Mouse (Mus musculus) cerebellum, postnatal 25 days (tissue): ENCODE measurements around the gene Kcnq2.

ENCODE experiments used
- DNase-seq, 2 experiments: peaks; one replicate each; pipeline ENCODE4 v3.0.0; 2021; ENCODE audit warnings: mixed read lengths in 2 of 2

Kcnq2 gene

DNA sequence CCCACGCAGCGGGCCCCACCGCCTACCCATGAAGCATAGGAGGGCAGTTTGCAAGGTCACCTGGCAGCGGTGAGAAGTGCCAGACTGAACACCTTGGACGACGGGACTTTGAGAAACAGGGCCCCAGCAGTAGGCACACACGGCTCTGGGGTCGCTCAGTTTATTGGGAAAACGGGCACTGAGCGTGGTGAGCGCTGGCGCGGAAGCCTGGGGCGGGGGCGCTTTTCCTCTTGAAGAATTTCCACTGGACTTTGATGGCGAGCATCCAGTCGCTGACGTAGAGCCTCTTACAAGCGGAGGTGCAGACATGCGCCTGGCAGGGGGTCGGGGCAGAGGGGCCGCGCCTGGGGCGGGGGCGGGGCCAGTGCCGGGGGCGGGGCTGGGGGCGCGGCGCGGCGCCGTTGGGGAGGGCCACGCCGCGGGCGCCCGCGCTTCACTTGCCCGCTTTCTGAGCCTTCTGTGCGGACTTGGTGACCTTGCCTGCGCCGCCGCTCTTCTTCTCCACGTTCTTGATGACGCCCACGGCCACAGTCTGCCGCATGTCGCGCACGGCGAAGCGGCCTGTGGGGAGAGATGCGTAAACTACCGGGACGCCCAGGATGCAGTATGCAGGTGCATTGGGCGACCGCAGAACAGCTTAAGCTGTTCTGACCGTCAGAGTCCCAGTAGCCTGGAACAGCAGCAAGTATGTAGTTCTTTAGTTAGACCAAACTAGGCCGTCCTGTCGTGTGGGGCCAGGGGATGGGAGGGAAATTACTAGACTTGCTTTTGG is 12.6 kb upstream of the Kcnq2 start:
- peak; percentile 65 to 76 for DNase-seq

DNA sequence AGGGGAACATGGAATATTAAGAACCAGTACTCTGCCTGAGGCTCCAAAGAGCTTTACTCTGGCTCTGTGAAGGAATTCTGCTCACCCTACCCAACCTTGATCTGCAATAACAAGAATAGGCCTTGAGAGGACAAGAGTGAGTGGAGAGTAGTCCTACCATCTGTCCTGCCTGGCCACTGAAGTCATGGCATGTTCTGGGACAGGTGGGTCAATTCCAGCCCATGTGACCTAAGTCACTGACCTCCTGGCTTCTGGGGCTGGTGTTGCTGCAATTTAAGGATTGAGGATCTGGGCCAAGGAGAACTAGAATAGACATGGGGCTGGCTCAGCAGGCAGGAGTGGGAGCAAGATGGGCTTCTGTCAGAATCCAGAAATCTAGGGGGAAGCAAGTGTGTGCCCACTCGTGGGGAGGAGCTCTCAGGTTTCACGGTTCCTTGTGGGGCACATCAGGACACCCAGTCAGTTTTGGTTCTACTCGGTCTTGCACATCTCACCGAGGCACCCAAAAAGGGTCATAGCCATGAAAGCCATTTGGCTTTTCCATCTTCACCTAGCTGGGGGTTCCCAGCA is 12.0 kb upstream of the Kcnq2 start:
- peak in 1 of 2 experiments; percentile 47 for DNase-seq

DNA sequence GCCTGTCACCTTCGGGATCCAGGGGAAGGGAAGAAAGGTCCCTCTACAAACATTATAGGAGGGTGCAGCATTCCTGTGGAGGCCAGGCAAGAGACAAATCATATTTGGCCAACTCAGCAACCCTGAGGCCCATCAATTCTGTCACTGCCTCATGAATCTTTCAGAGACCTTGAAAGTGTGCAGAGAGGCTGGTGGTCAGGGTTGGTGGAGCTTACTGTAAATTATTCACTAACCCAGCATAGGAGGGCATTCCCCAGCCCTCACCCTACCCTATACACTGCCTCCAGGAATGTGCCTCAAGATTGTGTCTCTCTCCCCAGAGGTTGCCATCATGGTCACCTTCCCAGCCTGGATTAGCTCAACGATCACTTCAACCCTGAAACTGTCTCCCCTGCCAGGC is 9.6 kb upstream of the Kcnq2 start:
- DNase-seq = no peak

GRCm38 (mm10) chr2:181143509-181144276 is 8.6 kb upstream of the Kcnq2 start:
- peak in 1 of 2 experiments; percentile 37 for DNase-seq

DNA sequence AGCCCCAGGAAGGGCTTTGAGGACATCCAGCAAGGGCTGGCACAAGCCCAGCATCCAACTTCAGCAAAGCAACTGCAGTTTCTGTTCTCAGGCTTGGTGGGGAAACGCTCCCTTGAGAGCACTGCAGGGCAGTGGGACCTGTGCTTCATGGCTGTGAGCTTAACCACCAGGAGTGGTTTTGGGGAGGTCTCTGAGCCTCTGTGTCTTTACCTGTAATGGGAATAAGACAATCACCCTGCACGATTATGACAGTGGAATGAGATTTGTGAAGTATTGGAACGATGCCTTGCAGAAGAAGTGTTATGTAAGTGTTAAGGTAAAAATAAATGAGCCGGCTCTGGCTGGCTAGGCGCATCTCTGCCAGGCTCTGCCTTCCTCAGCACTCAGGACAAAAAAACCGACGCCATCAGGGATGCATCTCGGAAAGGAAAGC is 7.6 kb upstream of the Kcnq2 start:
- DNase-seq = peak; percentile 55 to 66

GRCm38 (mm10) chr2:181139641-181140193 is 4.6 kb upstream of the Kcnq2 start:
- DNase-seq = peak; percentile 86 to 89

DNA sequence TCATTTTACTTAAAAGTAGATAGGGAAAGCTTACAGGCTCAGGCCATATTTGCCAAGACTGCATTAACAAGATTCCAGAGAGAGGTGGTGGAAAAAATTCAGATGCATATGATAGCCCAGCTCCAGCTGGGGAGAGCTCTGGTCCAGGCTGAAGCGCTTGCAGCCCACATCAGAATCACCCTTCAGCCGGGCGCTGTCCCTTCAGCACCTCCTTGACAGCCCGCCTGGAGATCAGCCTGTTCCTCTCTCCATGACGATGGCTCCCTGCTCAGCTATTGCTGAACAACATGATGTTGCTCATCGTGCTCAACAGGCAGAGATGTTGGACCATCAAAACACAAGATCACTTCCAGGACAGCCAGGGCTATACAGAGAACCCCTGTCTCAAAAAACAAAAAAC is 1.8 kb upstream of the Kcnq2 start:
- no peak for DNase-seq

DNA sequence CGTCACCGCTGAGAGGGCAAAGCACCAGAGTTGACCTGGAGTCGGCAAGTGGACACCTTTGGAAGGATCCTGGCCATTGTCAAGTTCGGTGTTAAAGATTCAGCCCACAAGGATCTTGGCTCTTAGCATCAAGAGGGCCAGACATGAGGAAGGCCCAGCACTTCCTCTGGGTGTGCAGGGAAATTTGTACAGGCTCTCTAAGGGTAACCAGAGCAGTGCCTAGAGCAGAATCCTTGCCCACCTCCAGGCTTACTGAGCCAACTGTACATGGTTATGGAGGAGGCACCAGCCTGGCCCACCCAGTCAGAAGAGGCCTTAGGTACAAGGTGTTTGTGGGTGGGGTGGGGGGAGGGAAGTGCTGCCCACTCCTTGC is 332 bp upstream of the Kcnq2 start:
- no peak for DNase-seq

- DNase-seq = peak in 1 of 2 experiments; percentile 64
Measured at GRCm38 (mm10) chr2:181133837-181134590, 1.1 kb downstream of the Kcnq2 start.

DNA sequence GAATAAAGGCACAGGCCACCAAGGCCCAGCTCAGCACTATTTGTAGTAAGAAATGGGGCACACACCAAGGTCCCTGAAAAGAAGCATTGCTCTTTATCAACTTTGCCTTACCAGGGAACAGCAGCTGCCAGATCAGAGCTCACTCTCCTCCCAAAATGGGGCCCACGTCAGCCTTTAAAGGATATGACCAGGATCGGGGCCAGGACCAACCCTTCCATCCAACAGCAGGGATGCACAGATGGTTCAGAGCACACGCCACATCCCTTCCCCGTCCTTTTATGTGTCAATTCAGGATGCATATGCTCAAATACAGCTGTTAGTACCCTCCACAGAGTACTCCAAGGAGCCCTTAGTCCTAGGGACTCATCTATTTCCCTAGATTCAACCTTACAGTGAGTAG is 4.9 kb downstream of the Kcnq2 start:
- no peak for DNase-seq

- DNase-seq = peak in 1 of 2 experiments; percentile 53
Measured at GRCm38 (mm10) chr2:181128963-181129362, 6.1 kb downstream of the Kcnq2 start.

DNA sequence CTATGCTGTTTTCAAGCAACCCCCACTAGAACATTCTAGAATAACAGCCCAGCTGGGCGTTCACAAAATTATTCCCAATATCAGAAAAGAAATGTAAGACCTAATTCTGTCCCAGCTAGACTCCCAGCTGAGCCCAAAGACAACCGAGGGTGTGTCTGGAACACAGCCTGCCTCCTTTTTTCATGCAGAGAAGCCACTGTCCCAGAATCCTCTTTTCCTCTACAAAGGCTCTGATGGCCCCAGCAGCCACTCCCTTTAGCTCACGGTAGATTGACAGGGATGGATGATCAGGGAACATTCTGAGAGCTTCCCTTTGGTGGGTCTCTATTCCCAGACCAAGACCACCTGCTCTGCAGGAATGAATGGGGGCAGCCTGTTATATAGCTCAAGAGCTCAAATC is 7.3 kb downstream of the Kcnq2 start:
- DNase-seq = no peak

DNA sequence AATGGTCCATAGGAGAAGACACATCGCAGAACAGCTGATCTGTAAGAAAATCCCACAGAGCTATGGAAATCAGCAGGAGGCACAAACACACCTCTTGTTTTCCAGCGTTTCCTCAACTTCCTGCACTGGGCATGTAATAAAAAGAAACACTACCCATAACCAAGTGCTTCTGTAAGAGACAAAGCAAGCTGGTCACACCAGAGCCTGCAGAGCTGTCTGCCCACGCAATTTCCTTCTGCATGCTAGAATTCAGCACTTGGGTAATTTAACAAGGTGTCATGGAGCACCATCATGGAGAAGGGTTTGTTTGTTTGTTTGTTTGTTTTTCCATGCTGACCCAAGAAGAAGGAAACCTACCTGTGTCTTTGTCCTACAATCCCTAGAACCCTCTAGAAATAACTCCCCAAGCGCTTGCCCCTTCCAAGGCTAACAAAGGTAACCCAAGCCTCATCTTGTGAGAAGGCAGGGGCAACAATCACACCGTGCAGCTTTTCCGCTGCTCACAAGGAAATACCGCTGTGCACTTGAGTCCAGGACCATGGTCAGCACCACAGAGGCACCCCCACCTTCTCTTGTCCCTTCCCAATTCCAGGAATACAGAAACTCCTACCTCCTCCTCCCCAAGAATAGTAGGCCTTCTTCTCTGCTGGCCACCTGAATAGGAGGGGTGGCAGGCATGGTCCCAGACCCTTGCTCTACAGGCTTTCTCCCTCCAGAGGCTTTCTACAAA is 9.2 kb downstream of the Kcnq2 start:
- no peak for DNase-seq

DNA sequence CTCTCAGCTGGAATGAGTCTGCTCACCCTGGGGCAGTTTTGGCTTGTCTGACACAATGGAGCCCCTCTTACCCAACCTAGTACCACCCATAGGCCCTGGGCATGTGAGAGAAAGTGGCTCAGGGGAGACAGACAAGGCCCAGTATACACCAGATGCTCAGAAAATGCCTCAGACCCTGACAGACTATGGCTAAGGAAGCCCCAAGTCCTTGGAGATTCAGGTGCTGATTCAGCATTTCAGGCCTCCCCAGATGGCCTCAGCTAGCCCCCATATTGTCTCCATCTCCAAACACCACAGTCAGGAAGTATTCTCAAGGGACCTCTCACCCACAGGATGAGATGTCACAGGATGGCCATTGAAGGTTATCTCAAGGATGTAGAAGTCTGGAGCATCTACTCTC is 12.5 kb downstream of the Kcnq2 start:
- DNase-seq = no peak

GRCm38 (mm10) chr2:181120922-181121449 is 14.1 kb downstream of the Kcnq2 start:
- DNase-seq = no peak

DNA sequence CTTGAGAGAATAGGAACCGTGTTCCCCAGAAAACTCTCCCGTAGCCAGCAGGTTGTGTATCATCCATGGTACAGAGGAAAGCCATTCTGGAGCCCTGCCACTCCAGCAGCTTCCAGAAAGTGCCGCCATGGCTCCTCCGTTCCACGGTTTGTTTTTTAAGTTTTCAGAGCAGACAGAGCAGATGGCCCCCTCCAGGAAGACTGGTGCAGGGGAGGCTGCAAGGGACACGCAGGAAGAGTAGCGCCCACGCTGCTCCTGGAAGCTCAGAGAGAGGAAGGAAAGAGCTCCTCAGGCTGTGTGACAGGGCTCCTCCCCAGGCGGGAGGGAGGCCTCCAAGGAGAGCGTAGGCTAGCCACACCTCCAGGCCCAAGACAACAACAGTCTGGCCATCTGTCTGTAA is 15.1 kb downstream of the Kcnq2 start:
- DNase-seq = peak; percentile 78 to 80

DNA sequence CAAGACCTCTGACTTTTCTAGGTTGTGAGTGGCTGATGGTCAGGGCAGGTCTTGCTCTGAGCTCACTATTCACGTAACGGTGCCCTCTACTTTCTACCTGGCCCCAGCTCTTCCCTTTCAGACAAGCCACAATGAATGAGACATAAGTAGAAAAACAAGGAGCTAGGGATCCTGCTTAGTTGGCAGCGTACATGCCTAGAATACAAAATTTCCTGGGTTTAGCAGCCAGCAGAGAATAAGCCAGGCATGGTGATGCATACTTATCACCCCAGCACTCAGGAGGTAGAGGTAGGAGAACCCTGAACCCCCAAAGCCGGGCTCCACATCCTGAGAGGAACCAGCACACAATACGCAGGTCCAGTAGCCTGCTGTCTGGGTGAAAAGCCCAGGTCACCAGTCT is 18.7 kb downstream of the Kcnq2 start:
- DNase-seq = no peak

DNA sequence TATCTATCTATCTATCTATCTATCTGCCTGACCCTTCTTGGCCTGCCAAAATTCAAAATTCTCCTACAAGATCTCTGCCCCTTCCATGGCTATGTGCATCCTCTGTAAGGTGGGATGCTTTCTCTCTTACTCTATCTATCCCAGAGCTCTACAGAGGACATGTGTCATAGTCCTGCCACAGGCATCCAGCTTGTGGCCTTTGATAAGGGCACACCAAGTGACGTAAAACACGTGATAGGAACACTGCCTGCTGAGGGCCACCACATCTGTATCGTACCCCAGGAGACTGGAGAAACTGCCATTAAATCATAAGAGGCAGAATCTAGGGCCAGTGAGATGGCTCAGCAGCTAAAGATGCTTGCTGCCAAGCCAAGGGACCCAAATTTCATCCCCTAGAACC is 19.7 kb downstream of the Kcnq2 start:
- no peak for DNase-seq

GRCm38 (mm10) chr2:181113762-181114361 is 21.2 kb downstream of the Kcnq2 start:
- DNase-seq = no peak

- no peak for DNase-seq
Measured at GRCm38 (mm10) chr2:181111665-181112064, 23.4 kb downstream of the Kcnq2 start.

- peak; percentile 59 to 68 for DNase-seq
Measured at GRCm38 (mm10) chr2:181104111-181104510, 31.0 kb downstream of the Kcnq2 start.
